Mouse (Mus musculus): ENCODE results near the gene Pcyt2.

The Pcyt2 gene

GRCm38 (mm10) chr11:120618619-120619535 is 1.1 kb upstream of the Pcyt2 start:
- no peak for ATAC-seq (ENCODE audit: insufficient number of reproducible peaks, low FRiP score, low TSS enrichment)

DNA sequence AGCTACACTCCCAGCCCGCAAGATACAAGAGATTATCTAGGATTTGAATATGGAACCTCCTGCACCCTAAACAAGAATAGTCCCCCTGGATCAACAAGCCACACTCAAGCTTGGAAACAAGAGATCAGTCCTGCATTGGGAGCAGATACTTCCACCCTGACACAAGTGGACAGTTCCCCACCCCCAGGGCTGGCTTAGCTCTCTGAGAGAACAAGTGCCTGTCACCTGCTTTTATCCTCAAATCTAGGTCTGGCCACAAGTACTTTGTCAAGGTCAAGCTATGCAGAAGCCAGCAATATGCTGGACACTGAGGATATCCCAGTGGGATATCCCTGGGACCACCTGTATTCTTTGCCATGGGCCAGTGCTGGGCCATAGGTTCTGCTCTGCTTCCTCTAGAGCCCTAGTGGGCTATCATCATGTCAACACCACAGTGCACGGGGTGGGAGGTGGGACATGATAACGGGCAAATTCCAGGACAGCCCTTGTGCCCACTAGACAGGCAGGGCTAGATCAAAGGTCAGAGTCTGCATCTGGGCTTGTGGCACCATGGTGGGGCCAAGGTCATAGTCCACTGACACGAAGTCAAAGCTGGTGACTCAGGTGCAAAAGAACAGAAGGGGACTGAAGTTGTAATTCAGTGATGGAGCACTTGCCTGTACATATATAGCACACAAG is 980 bp downstream of the Pcyt2 start:
- no peak for ATAC-seq (ENCODE audit: insufficient number of reproducible peaks, low FRiP score, low TSS enrichment)

DNA sequence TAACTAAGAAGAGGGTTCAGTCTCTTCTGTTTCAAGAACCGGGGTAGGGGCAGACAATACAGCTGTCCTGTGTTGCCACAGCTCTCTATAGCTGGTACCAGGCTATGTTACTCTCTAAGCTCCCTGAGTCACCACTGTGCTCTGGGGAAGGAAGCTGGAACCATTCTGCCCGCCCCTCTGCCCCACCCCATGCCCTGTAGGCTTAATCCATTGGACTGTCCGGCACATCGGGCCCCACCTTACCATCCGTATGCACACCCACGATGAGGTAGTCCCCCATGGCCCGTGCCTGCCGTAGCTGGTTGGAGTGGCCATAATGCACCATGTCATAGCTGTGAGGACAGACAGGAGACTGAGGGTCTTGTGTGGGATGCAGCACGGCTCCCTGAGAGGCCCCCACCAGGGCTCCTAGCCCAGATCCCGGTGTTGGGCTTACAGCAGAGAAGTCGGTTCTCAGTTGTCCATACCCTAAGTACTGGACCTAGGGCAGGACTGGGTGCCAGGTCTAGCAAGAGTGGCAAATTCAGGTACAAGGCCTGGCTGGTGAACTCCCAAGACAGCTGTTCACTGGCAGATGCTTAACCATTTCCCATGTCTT is 2.0 kb downstream of the Pcyt2 start:
- ATAC-seq (ENCODE audit: insufficient number of reproducible peaks, low FRiP score, low TSS enrichment) = no peak

- no peak for ATAC-seq (ENCODE audit: insufficient number of reproducible peaks, low FRiP score, low TSS enrichment)
Observed at GRCm38 (mm10) chr11:120615167-120615566, 2.6 kb downstream of the Pcyt2 start.

DNA sequence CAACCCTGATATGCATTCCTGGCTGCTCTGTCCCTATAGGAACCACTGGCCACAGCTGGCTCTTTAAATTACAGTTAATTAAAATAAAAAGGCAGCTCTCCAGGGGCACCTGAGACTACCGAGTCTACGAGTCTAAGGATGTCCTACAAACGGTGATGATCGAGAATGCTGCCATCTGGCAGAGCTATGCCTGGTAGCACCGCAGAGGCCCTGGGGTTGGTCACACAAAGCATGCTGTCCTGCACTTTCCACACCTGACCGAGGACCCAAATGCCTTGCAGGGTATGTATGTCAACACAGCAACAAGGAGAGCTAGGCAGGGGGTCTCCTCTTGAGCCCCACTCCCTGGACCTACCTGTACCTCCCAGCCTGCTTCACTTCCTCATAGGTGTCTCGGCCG is 3.8 kb downstream of the Pcyt2 start:
- no peak for ATAC-seq (ENCODE audit: insufficient number of reproducible peaks, low FRiP score, low TSS enrichment)

DNA sequence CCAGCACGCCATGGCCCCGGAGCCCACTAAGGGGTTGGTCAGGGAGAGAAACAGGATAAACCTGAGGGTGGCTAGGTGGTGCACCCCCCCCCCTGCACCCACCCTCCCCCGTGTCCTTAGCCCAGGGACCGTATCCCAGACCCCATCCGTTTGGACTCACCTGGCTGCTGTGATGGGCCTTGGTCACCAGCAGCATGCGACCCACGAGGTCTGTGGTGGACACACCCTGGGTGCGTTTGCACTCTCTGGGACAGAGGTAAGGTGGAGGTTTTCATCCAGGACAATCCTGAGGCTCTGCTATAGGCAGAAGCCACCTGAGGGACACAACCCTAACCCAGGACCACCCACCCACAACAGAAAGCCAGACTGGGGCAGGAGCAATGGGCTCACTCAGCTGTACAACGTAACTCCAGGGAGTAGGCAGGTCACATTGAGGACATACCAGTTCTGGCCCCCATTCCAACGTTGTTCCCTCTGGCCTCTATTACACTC is 4.2 kb downstream of the Pcyt2 start:
- ATAC-seq (ENCODE audit: insufficient number of reproducible peaks, low FRiP score, low TSS enrichment) = no peak

DNA sequence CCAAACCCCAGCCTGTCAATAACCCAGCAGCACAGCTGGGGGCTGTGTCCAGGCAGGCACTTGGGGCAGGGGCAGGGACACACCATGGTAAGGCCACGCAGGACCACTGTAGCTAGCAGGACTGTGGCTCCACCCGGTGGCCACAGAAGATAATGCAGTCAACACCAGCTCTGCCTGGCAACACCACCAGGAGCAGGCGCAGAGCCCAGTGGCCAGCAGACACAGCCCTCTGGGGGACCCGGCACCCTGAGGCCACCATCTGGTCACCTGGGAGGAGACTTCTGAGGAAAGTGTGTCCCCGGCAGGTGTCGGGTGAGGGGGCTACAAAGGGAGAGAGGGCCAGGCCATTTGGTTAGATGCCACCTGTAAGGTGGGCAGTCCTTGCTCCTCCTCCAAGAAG is 5.0 kb downstream of the Pcyt2 start:
- ATAC-seq (ENCODE audit: insufficient number of reproducible peaks, low FRiP score, low TSS enrichment) = peak; percentile 61

DNA sequence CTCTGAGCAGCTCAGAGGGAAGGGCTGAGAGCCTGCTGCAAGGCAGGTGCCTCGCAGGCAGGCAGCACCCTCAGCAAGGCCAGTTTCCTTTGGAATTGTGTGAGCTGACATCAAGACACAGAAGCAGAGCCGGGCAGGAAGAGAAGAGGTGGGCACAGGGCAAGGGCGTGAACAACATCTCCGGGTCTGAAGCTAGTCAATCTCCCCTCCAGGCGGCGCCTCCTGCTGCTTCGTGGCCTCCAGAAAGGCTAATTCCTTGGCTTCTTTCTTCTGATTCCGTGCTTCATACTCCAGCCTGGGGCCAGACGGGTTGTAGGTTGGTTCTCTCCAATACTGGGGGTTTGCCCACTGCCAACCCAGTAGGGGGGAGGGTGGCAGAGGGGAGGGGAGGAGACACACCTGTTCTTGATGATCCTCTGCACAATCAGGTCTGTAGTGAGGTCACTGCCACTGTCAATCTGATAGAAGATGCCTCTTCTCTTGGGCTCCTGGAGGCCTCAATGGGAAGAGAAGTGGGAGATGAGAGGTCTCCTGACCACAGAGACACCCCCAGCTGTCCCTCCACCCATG is 7.2 kb downstream of the Pcyt2 start:
- no peak for ATAC-seq (ENCODE audit: insufficient number of reproducible peaks, low FRiP score, low TSS enrichment)

GRCm38 (mm10) chr11:120609250-120609649 is 8.5 kb downstream of the Pcyt2 start:
- no peak for ATAC-seq (ENCODE audit: insufficient number of reproducible peaks, low FRiP score, low TSS enrichment)

DNA sequence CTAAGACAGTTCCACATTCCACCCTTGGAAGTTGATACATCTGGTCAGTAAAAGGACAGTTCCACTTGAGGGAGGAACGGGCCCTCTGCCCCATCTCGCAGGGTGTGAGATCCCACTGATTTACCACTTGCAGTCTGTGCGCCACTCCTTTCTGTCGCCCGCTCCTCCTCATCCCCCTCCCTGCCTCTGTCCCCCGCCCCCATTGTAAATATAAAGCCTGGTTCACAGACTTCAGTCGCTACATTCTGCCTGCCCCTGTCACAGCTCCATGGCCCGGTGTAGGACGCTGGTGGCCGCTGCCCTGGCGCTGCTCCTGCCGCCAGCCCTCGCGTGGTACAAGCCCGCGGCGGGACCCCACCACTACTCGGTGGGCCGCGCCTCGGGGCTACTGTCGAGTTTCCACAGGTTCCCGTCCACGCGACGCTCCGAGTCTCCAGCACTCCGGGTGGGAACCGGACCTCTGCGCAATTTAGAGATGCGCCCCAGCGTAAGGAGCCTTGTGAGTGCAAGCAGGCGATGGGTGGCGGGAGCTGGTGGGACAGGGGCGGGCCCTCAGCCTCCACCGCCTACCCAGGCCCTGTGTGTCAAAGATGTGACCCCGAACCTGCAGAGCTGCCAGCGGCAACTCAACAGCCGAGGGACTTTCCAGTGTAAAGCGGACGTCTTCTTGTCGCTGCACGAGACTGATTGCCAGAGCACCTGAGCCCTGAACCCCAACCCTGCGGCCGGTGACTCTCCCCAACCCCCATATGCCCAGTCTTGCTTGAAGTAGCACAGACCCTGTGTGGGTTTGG is 9.3 kb downstream of the Pcyt2 start, which contains the start of gene Npb:
Gene Npb (plus strand): TSS at position 237 of the 794 bp plus-strand sequence.
- no peak for ATAC-seq (ENCODE audit: insufficient number of reproducible peaks, low FRiP score, low TSS enrichment)

DNA sequence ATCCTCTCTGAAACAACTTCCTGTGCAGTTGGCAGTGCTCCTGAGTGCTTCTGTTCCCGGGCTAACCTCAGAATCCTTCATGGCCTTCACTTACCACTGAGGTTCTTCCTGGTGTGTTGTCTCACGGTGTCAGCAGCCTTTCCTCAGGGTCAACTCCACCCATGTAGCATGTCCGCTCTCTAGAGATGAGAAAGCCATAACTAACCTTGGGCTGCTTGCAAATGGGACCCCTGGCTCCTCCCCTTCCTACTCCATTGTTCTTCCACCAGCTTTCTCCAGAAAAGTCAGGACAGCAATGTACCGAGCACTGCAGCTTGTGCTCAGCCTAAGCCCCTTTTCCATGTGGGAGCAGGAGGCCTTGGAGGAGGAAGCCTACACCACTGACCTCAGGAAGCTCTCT is 11.0 kb downstream of the Pcyt2 start:
- no peak for ATAC-seq (ENCODE audit: insufficient number of reproducible peaks, low FRiP score, low TSS enrichment)

GRCm38 (mm10) chr11:120605667-120606066 is 12.1 kb downstream of the Pcyt2 start:
- ATAC-seq (ENCODE audit: insufficient number of reproducible peaks, low FRiP score, low TSS enrichment) = no peak

DNA sequence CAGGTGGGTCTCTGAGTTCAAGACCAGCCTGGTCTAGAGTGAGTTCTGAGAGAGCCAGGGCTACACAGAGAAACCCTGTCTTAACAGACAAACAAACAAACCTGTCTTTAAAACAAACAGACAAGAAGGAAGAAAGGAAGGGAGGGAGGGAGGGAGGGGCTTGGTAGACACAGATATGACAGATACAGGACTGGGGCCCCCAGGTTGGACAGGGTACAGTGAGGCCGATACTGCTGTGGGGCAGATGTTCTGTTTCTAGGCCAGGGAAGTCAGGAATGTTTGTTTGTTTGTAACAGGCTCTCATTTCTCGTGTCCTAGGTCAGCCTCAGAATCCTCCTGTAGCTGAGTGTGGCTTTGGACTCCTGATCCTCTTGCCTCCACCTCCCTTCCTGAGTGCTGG is 14.2 kb downstream of the Pcyt2 start:
- ATAC-seq (ENCODE audit: insufficient number of reproducible peaks, low FRiP score, low TSS enrichment) = no peak

DNA sequence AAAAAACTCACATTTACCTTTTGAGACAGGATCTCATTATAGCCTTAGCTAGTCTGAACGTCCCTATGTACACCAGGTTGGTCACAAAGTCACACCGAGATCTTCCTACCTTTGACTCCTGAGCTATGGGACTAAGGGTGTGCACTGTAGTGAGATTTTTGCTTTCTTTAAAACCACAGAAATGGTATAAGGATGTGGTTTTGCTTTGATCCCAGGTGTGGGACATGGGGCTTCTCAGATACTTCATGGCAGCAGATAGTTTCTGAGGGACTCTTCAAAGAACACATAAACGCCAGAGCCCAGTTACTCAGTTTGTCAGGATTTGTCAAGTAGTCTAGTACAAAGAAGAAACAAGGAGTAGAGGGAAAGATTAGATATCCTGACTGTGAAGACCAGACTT is 17.0 kb downstream of the Pcyt2 start:
- no peak for ATAC-seq (ENCODE audit: insufficient number of reproducible peaks, low FRiP score, low TSS enrichment)

DNA sequence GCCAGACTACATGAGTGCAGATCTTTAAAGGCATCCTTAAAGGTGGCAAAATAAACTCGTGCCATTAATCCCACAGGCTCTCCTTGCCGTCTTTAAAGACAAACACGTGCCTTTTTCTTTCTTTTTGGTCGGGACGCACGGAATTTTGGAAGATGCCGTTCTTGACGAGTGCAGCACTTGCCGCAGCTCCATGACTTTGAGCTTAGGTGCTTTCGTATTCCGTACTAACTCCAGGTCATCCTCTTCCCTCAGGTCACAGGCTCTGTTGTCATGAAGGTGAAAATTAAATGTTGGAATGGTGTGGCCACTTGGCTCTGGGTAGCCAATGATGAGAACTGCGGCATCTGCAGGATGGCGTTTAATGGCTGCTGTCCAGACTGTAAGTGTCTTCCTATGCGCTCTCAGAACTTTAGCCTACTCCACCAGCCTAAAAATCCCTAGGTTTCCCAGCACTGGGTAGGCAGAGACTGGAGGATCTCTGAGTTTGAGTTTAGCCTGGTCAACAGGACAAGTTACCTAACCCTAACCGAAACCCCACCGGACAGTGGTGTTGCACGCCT is 18.7 kb downstream of the Pcyt2 start:
- no peak for ATAC-seq (ENCODE audit: insufficient number of reproducible peaks, low FRiP score, low TSS enrichment)

- peak; percentile 96 for ATAC-seq (ENCODE audit: insufficient number of reproducible peaks, low FRiP score, low TSS enrichment)
Observed at GRCm38 (mm10) chr11:120598283-120598989, 19.3 kb downstream of the Pcyt2 start, which contains the start of the genes Alyref and Anapc11. Gene Alyref (minus strand): TSS chr11:120598365. Gene Anapc11 (plus strand): TSS chr11:120598421.

DNA sequence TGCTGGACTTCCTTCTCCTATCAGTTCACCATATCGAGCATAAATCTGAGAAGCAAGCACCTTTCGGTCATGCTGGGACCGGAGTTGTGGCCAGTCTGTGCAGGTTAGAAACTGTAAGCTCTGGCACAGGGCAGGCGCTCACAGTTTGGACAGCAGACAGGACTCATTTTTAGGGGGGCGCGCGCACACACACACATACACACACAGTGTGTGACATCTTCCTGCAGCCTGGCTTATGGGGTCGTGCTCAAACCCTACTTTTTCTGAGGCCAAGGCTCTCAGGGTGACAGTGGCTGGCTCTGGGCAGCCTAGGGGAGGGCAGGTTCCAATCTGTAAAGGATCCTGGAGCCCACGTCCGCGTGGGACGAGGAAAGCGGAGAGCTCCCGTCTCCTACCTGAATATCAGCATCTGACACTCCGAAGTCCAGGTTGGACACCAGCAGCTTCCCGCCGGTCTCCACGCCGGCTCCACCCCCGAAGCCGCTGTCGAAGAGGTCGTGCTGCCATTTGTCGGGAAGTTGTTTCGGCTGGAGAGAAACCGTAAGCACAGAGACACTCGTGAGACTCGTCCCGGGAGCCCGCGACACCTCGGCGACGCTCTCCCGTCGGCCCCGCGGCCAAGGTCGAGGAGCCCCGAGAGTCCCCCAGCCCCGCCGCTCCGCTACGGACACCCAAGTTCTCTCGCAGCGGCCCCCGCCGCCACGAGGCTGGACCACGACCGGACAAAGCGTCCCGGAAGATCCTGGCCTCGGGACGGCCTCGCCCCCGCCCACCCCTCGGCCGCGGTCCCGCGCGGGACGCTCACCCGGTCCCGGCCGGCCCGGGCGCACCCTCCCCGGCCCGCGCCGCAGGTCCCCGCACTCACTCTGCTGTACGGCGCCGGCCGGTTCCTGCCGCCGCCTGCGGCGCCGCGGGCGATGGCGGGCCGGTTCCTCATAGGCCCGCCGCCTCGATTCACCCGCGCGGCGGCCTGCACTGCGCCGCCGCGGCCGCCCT is 20.2 kb downstream of the Pcyt2 start:
- ATAC-seq (ENCODE audit: insufficient number of reproducible peaks, low FRiP score, low TSS enrichment) = no peak; the same call in 1 of the 2 replicates

DNA sequence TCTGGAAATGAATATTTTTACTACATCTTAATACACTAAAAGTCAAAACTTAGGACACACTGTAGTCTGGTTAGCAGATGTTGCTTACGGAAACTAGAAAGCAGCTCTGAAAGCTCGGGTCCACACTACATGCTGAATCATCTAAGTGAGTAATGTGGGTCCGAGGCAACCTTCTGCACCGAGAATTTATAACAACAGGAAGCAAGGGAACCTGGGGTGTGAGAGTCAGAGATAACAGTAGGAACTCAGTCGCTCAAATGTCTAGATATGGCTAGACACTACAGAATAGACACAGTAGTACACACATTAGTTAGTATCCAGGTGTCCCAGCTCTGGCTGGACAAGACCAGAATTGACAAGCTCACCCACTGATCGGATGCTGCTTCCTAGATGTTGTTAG is 29.2 kb downstream of the Pcyt2 start:
- no peak for ATAC-seq (ENCODE audit: insufficient number of reproducible peaks, low FRiP score, low TSS enrichment)
